12 mouse cellular contexts compared by ENCODE assay signal in the genomic region with DNA sequence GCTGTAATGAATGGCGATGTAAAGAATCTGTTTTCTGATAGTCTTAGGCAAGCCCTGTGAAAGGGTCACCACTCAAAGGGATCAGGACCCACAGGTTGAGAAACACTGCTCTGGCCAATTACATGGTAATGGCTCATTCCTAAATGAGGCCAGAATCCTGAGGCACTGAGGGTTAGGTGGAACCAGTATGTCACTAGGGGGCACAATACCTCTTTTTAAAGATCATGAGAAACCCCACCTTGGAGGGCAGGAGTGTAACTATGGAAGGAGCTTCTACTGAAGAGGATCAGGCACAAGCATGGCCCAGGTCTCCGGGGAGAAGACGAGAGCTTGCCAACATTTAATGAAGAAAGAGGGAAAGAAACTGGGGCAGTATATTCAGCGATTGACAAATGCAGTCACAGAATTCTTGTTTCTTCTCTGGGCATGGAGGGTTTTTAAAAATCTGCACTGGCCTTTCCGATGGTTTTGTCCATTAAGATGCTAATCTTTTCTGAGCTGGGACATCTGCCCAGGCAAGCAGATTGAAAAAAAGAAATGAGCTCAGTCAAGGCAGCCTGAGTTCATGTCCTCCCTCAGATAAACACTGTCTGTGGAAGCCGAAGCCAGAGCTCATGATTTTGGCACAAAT. TPM values are rescaled to one million over a fixed set of nuclear protein-coding genes. Genes with fewer than 3 reads are reported as not detected.
DNase-seq lines count a peak whose midpoint lies in the region; ATAC-seq and TF ChIP-seq lines count a peak whose summit lies in the region.
"Had no signal": no experiment of that assay in that cellular context is flagged by ENCODE, and none has a peak within 500 bp of the region (broad histone marks: within the 10 kb centered on the region; RNA-seq: fewer than 3 reads in every experiment).

No protein-coding gene starts in this region.

- peak; percentile 32; the same call in 1 of the 2 replicates for ATAC-seq in forebrain, embryonic 16.5 days
- ATAC-seq in midbrain, embryonic 11.5 days (ENCODE audit: low FRiP score): no peak

- WGBS in forebrain, embryonic 16.5 days: 48% methylated on average over 6 of the region's 6 CpGs
- 77% methylated on average over 6 of the region's 6 CpGs for WGBS in forebrain, embryonic 10.5 days
- WGBS in midbrain, embryonic 11.5 days: 72% methylated on average over 6 of the region's 6 CpGs

- H3K27ac ChIP-seq in forebrain, embryonic 16.5 days (ENCODE audit: low read length): no peak overlapping the region
- no peak overlapping the region for H3K27ac ChIP-seq in forebrain, embryonic 10.5 days
- H3K27ac ChIP-seq in left cerebral cortex, adult 2 months: peak overlapping the region; percentile 50
- H3K27ac ChIP-seq in midbrain, embryonic 11.5 days (ENCODE audit: low read depth, low read length): no peak overlapping the region
- H3K27ac ChIP-seq: lung, embryonic 15.5 days had no signal

- H3K4me2 ChIP-seq in forebrain, embryonic 16.5 days (ENCODE audit: low read length): no peak overlapping the region
- no peak overlapping the region for H3K4me2 ChIP-seq in midbrain, embryonic 11.5 days
- H3K4me2 ChIP-seq: lung, embryonic 15.5 days had no signal

- H3K4me1 ChIP-seq in forebrain, embryonic 16.5 days (replicated peaks; ENCODE audit: control insufficient read depth, insufficient read depth, low read length): peaks cover 4% of the 10 kb centered on the region
- H3K4me1 ChIP-seq in forebrain, embryonic 10.5 days: peaks cover 16% of the 10 kb centered on the region
- H3K4me1 ChIP-seq in midbrain, embryonic 11.5 days (ENCODE audit: control insufficient read depth, insufficient read depth, low read length): no peaks in the 10 kb centered on the region

- no peak; the same call in 1 of the 2 replicates for TF ChIP-seq CTCF in left cerebral cortex, adult 2 months (IDR thresholded peaks at IDR 0.05)

- no peak overlapping the region for H3K4me3 ChIP-seq in forebrain, embryonic 16.5 days (replicated peaks; ENCODE audit: low read length)
- no peak overlapping the region for H3K4me3 ChIP-seq in forebrain, embryonic 10.5 days
- no peak overlapping the region for H3K4me3 ChIP-seq in left cerebral cortex, adult 2 months
- no peak overlapping the region for H3K4me3 ChIP-seq in midbrain, embryonic 11.5 days (ENCODE audit: low read depth, low read length)
- H3K4me3 ChIP-seq: lung, embryonic 15.5 days had no signal

- no peaks in the 10 kb centered on the region for H3K9me3 ChIP-seq in forebrain, embryonic 16.5 days (ENCODE audit: control insufficient read depth, low read length)
- H3K9me3 ChIP-seq in forebrain, embryonic 10.5 days: no peaks in the 10 kb centered on the region
- no peaks in the 10 kb centered on the region for H3K9me3 ChIP-seq in midbrain, embryonic 11.5 days (ENCODE audit: control insufficient read depth, low read length)
- H3K9me3 ChIP-seq: lung, embryonic 15.5 days had no signal

- no peak for DNase-seq in forebrain, embryonic 10.5 days (ENCODE audit: extremely low spot score, low spot score)
- peak; percentile 36 for DNase-seq in left cerebral cortex, adult 11 months (ENCODE audit: low spot score)
- no peak for DNase-seq in left cerebral cortex, adult 18-20 months (ENCODE audit: low spot score in 2 of 2)
- peak; percentile 45 for DNase-seq in Muller cell, postnatal 12 days (ENCODE audit: inconsistent ontology term)
- DNase-seq in left cerebral cortex, adult 2 months (ENCODE audit: extremely low spot score in 1 of 2, low spot score in 2 of 2): peak in 1 of 2 experiments; percentile 24
- DNase-seq in gastrocnemius, postnatal 4 days (ENCODE audit: low spot score in 2 of 2): no peak
- no peak for DNase-seq in midbrain, embryonic 11.5 days (ENCODE audit: low spot score, missing footprints)
- DNase-seq: adrenal gland, adult 8-10 months; heart, adult 11 months had no signal

- H3K36me3 ChIP-seq in forebrain, embryonic 16.5 days (ENCODE audit: control insufficient read depth, insufficient read depth): no peaks in the 10 kb centered on the region
- no peaks in the 10 kb centered on the region for H3K36me3 ChIP-seq in forebrain, embryonic 10.5 days (replicated peaks)
- no peaks in the 10 kb centered on the region for H3K36me3 ChIP-seq in midbrain, embryonic 11.5 days (ENCODE audit: control insufficient read depth, insufficient read depth, low read length)
- H3K36me3 ChIP-seq: lung, embryonic 15.5 days had no signal

- no peak overlapping the region for H3K9ac ChIP-seq in forebrain, embryonic 16.5 days (replicated peaks; ENCODE audit: low read depth, low read length)
- no peak overlapping the region for H3K9ac ChIP-seq in midbrain, embryonic 11.5 days (ENCODE audit: low read length)
- H3K9ac ChIP-seq: lung, embryonic 15.5 days had no signal

- intact Hi-C loops in left cerebral cortex, adult 2 months (cut with DNase I): no loop called here

- H3K27me3 ChIP-seq in forebrain, embryonic 16.5 days (replicated peaks; ENCODE audit: control insufficient read depth, insufficient read depth, low read length): no peaks in the 10 kb centered on the region
- no peaks in the 10 kb centered on the region for H3K27me3 ChIP-seq in forebrain, embryonic 10.5 days (ENCODE audit: poor library complexity, severe bottlenecking)
- no peaks in the 10 kb centered on the region for H3K27me3 ChIP-seq in midbrain, embryonic 11.5 days (ENCODE audit: control insufficient read depth, insufficient read depth, low read length)
- H3K27me3 ChIP-seq: lung, embryonic 15.5 days had no signal

RNA-seq across cellular contexts. Expression of gene Ntsr2, which starts 9.9 kb away (rescaled TPM):
- polyA plus RNA-seq in forebrain, embryonic 16.5 days (2015; fragmentation: Nextera tagmentation; extraction: Ambion mirVana): 1.8 and 2.9 TPM in 2 replicates
- polyA plus RNA-seq in forebrain, embryonic 10.5 days (2016; fragmentation: Nextera tagmentation; extraction: Ambion mirVana): not detected in 2 replicates
- 100 to 1,000 TPM; 120 to 126 TPM for total RNA-seq in left cerebral cortex, adult 18-20 months (2021)
- 100 to 1,000 TPM; 135 to 155 TPM for total RNA-seq in left cerebral cortex, adult 2 months (2021)
- total RNA-seq in gastrocnemius, postnatal 4 days (2021): 1 to 10 TPM in 1 of 2 experiments, under 1 TPM in 1; 0.83 to 1.2 TPM
- polyA plus RNA-seq in midbrain, embryonic 11.5 days (2014; fragmentation: Nextera tagmentation; extraction: Ambion mirVana): not detected in 2 replicates
- polyA plus RNA-seq: intestine, embryonic 14.5 days; lung, embryonic 15.5 days had no signal

RNA-seq across cellular contexts. Expression of gene Lpin1, which starts 52.3 kb away (rescaled TPM):
- 19.5 and 23.0 TPM in 2 replicates for polyA plus RNA-seq in forebrain, embryonic 16.5 days (2015; fragmentation: Nextera tagmentation; extraction: Ambion mirVana)
- 3.5 and 4.4 TPM in 2 replicates for polyA plus RNA-seq in forebrain, embryonic 10.5 days (2016; fragmentation: Nextera tagmentation; extraction: Ambion mirVana)
- 10 to 100 TPM; 23.3 to 30.5 TPM for total RNA-seq in left cerebral cortex, adult 18-20 months (2021)
- total RNA-seq in left cerebral cortex, adult 2 months (2021): 10 to 100 TPM; 21.6 to 26.6 TPM
- 10 to 100 TPM; 24.8 to 27.1 TPM for total RNA-seq in gastrocnemius, postnatal 4 days (2021)
- 10.5 and 11.4 TPM in 2 replicates for polyA plus RNA-seq in midbrain, embryonic 11.5 days (2014; fragmentation: Nextera tagmentation; extraction: Ambion mirVana)

Comparison
In these comparisons a context has a peak if more than half of its experiments do, and no peak if none do; other contexts are left out.
1. DNase-seq: peak in left cerebral cortex, adult 11 months (single experiment) and Muller cell, postnatal 12 days (single experiment); none in forebrain, embryonic 10.5 days (single experiment), left cerebral cortex, adult 18-20 months (0 of 2), gastrocnemius, postnatal 4 days (0 of 2) and midbrain, embryonic 11.5 days (single experiment).
2. RNA of gene Ntsr2, which starts 9.9 kb away (total RNA-seq): 135 to 155 TPM in left cerebral cortex, adult 2 months and 120 to 126 TPM in left cerebral cortex, adult 18-20 months; 0.83 to 1.2 TPM in gastrocnemius, postnatal 4 days; every median in the first group is over 10 times any median in the second.